Mouse (Mus musculus): ENCODE measurements around the gene Dbx1. TPM values are rescaled to one million over a fixed set of nuclear protein-coding genes. Genes with fewer than 3 reads are reported as not detected.

The Dbx1 gene
- total and polyA plus RNA-seq, 2 experiments from 2014 or later, result 0.77 to 0.84 TPM

GRCm38 (mm10) chr7:49617087-49617486 lies 19.6 kb downstream of the Dbx1 start:
- 0 out of 2 replicates have a peak, but pooled peaks cover 8% of the 10 kb centered on the region for H3K27me3 ChIP-seq (ENCODE audit: insufficient read depth, low read length)
- H3K4me3 ChIP-seq (ENCODE audit: low read depth, low read length), result no peak overlapping the region
- no peak overlapping the region for H3K9ac ChIP-seq (replicated peaks; ENCODE audit: low read length, poor library complexity, severe bottlenecking)
- no peaks in the 10 kb centered on the region for H3K4me1 ChIP-seq (ENCODE audit: insufficient read depth, low read length)
- DNase-seq (ENCODE audit: low spot score) (no peak), ATAC-seq (ENCODE audit: low FRiP score) (no peak)
- WGBS, result 78% methylated on average over 4 of the region's 4 CpGs
- no peaks in the 10 kb centered on the region for H3K9me3 ChIP-seq (ENCODE audit: low read length)
- H3K36me3 ChIP-seq (ENCODE audit: insufficient read depth, low read length), result no peaks in the 10 kb centered on the region
- H3K27ac ChIP-seq (ENCODE audit: low read depth, low read length), result no peak overlapping the region
- TF ChIP-seq CTCF (IDR thresholded peaks at IDR 0.05), result peak; percentile 35
- H3K4me2 ChIP-seq (ENCODE audit: low read depth, low read length, poor library complexity, severe bottlenecking), result no peak overlapping the region

- Histone ChIP-seq H3K4me1 (ENCODE audit: insufficient read depth, low read length) (no peaks in the 10 kb centered on the region), H3K9ac (replicated peaks; ENCODE audit: low read length, poor library complexity, severe bottlenecking) (no peak overlapping the region), H3K27me3 (ENCODE audit: insufficient read depth, low read length) (0 out of 2 replicates have a peak, but pooled peaks cover 7% of the 10 kb centered on the region), H3K4me3 (ENCODE audit: low read depth, low read length) (peak overlapping the region; percentile 13; the same call in 1 of the 2 replicates), H3K27ac (ENCODE audit: low read depth, low read length) (no peak overlapping the region), H3K9me3 (ENCODE audit: low read length) (no peaks in the 10 kb centered on the region), H3K36me3 (ENCODE audit: insufficient read depth, low read length) (no peaks in the 10 kb centered on the region), H3K4me2 (ENCODE audit: low read depth, low read length, poor library complexity, severe bottlenecking) (peak overlapping the region; percentile 38)
- TF ChIP-seq CTCF (IDR thresholded peaks at IDR 0.05), result peak; percentile 82
- 6% methylated on average over 7 of the region's 7 CpGs for WGBS
- DNase-seq (ENCODE audit: low spot score) (peak; percentile 76), ATAC-seq (ENCODE audit: low FRiP score) (peak; percentile 53; the same call in 1 of the 2 replicates)
Measured at GRCm38 (mm10) chr7:49616258-49616735, 20.4 kb downstream of the Dbx1 start.

- WGBS, result 89% methylated on average over 15 of the region's 15 CpGs
- Histone ChIP-seq H3K36me3 (ENCODE audit: insufficient read depth, low read length) (peaks cover 31% of the 10 kb centered on the region), H3K4me1 (ENCODE audit: insufficient read depth, low read length) (no peaks in the 10 kb centered on the region), H3K9me3 (ENCODE audit: low read length) (no peaks in the 10 kb centered on the region), H3K4me2 (ENCODE audit: low read depth, low read length, poor library complexity, severe bottlenecking) (no peak overlapping the region), H3K4me3 (ENCODE audit: low read depth, low read length) (no peak overlapping the region), H3K27me3 (ENCODE audit: insufficient read depth, low read length) (no peaks in the 10 kb centered on the region), H3K9ac (replicated peaks; ENCODE audit: low read length, poor library complexity, severe bottlenecking) (no peak overlapping the region), H3K27ac (ENCODE audit: low read depth, low read length) (no peak overlapping the region)
- TF ChIP-seq CTCF (IDR thresholded peaks at IDR 0.05), result no peak
- ATAC-seq (ENCODE audit: low FRiP score) (no peak), DNase-seq (ENCODE audit: low spot score) (no peak)
Measured at GRCm38 (mm10) chr7:49604965-49605795, 31.5 kb downstream of the Dbx1 start.

GRCm38 (mm10) chr7:49604244-49604643 lies 32.4 kb downstream of the Dbx1 start:
- H3K27me3 ChIP-seq (ENCODE audit: insufficient read depth, low read length), result no peaks in the 10 kb centered on the region
- peaks cover 40% of the 10 kb centered on the region for H3K36me3 ChIP-seq (ENCODE audit: insufficient read depth, low read length)
- ATAC-seq (ENCODE audit: low FRiP score) (no peak), DNase-seq (ENCODE audit: low spot score) (no peak)
- H3K9me3 ChIP-seq (ENCODE audit: low read length), result no peaks in the 10 kb centered on the region
- H3K9ac ChIP-seq (replicated peaks; ENCODE audit: low read length, poor library complexity, severe bottlenecking), result no peak overlapping the region
- no peaks in the 10 kb centered on the region for H3K4me1 ChIP-seq (ENCODE audit: insufficient read depth, low read length)
- H3K27ac ChIP-seq (ENCODE audit: low read depth, low read length), result no peak overlapping the region
- no peak overlapping the region for H3K4me3 ChIP-seq (ENCODE audit: low read depth, low read length)
- TF ChIP-seq CTCF (IDR thresholded peaks at IDR 0.05), result no peak
- H3K4me2 ChIP-seq (ENCODE audit: low read depth, low read length, poor library complexity, severe bottlenecking), result no peak overlapping the region
- WGBS, result 94% methylated on average over 14 of the region's 14 CpGs

- DNase-seq (ENCODE audit: low spot score), result peak; percentile 71
- H3K4me1 ChIP-seq (ENCODE audit: insufficient read depth, low read length), result no peaks in the 10 kb centered on the region
- no peak overlapping the region for H3K9ac ChIP-seq (replicated peaks; ENCODE audit: low read length, poor library complexity, severe bottlenecking)
- H3K4me2 ChIP-seq (ENCODE audit: low read depth, low read length, poor library complexity, severe bottlenecking), result no peak overlapping the region
- H3K36me3 ChIP-seq (ENCODE audit: insufficient read depth, low read length), result peaks cover 55% of the 10 kb centered on the region
- TF ChIP-seq CTCF (IDR thresholded peaks at IDR 0.05), result peak; percentile 90
- H3K27me3 ChIP-seq (ENCODE audit: insufficient read depth, low read length), result no peaks in the 10 kb centered on the region
- 54% methylated on average over 13 of the region's 13 CpGs for WGBS
- no peak overlapping the region for H3K4me3 ChIP-seq (ENCODE audit: low read depth, low read length)
- H3K27ac ChIP-seq (ENCODE audit: low read depth, low read length), result no peak overlapping the region
- H3K9me3 ChIP-seq (ENCODE audit: low read length), result no peaks in the 10 kb centered on the region
- no peak for ATAC-seq (ENCODE audit: low FRiP score)
Measured at GRCm38 (mm10) chr7:49601191-49601975, 35.3 kb downstream of the Dbx1 start.
